Mouse (Mus musculus): ENCODE results near the gene Akap9.
"Not testable (repeated sequence)": the region's sequence is repeated elsewhere in the genome, so short reads cannot be mapped to it uniquely, and the experiment has no call there.

Gene Akap9

GRCm38 (mm10) chr5:3970936-3971335, 43.1 kb downstream of the Akap9 start:
- no peak for DNase-seq

GRCm38 (mm10) chr5:3973764-3974163, 45.9 kb downstream of the Akap9 start:
- DNase-seq: no peak

GRCm38 (mm10) chr5:3974896-3975295, 47.0 kb downstream of the Akap9 start:
- no peak for DNase-seq

DNA sequence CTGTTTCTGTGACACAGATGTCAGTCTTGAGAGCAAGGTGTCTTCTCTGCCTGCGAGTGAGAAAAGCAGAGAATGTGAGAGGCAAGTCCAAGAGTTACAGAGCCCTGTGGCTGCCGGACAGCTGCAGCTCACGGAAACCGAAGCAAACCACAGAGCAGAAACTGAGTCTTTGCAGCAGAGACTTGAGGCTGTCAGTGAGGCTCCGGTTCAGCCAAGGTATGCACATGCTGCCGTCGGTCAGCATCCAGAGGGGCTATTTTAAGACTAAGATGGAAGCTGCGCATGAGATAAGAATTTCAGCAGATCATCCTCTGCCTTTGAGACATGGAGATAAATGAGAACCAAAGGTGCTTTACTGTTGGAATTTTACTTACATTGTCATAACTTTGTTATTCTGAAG, 48.3 kb downstream of the Akap9 start:
- no peak for DNase-seq

- no peak for DNase-seq
These were observed 50.0 kb downstream of the Akap9 start for GRCm38 (mm10) chr5:3977904-3978303.

GRCm38 (mm10) chr5:3989608-3990007, 61.8 kb downstream of the Akap9 start:
- DNase-seq: no peak

DNA sequence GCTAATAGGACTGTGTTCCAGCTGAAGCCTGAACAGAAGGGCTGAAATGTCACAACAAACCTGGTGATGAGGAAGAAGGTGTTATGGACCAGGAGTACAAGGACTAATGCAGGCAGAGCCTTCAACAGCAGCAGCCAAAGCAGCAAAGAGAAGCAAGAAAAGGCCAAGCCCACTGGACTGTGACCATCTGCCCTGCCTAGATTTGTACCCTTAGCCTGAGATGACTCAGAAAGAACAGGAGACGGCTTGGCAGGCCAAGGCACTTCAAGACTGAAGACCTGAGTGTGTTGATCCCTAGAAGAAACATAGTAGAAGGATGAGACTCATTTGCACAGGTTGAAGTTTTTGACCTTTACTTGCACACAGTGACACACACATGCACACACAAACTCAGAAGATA, 62.6 kb downstream of the Akap9 start:
- no peak for DNase-seq

DNA sequence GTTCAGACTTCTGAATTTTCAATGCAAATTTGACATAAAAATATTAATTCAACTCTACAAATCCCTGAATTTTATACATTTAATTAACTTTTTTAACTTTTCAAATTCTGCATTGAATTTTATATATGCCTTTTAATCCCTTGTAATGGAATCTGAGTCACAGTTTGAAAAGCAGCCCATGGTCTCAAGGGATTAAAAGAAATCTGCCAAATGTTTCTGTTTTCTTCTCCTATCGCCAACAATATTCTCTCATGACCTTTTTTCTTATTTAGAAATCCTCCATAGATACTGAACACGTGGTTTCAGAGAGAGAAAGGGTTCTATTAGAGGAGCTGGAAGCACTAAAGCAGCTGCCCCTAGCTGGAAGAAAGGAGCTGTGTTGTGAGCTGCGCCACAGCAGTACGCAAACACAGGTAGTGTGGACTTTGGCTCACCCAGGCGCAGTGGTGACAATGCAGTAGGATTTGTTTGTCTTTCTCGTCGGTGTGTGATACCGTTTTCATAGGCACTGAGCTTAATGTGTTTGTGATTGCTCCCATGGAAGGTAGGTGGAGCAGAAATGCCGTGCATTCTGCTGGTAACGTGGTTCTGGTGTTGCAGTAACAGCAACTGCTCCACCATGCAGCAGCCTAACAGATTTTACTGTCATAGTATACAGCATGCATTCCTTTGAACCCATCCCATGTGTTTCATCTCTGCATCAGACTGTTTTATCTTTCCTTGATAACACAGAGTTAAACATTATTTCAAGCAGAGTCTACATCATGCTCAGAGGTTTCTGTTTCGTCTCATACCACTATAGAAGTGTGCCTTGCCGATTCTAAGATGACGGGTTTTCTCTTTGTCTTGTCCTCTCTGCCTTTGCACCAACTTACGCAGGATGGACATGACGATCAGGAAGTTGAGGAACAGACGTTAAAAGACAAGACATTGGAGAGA, 76.9 kb downstream of the Akap9 start:
- DNase-seq: no peak

- no peak for DNase-seq
These were observed 78.8 kb downstream of the Akap9 start for GRCm38 (mm10) chr5:4006606-4007005.

GRCm38 (mm10) chr5:4008266-4008665, 80.4 kb downstream of the Akap9 start:
- DNase-seq: no peak

- no peak for DNase-seq
These were observed 81.7 kb downstream of the Akap9 start for GRCm38 (mm10) chr5:4009540-4009939.

DNA sequence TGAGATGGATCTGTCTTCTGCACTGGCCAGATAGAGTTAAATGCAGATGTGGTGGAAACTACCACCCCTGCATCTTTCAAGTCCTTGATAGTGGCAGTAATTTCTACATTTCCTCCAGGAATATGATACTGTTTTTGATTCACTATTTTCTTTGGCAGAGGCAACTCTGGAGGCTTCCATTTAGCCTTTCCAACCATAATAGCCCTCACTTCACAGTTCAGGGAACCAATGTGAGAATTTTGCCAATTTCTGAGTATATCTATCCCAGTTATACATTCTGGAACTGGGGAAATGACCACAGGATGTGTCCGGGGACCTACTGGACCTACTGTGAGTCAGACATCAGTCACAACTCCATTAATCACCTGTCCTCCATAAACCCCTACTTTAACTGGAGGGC, 89.8 kb downstream of the Akap9 start:
- not testable (repeated sequence) for DNase-seq

DNA sequence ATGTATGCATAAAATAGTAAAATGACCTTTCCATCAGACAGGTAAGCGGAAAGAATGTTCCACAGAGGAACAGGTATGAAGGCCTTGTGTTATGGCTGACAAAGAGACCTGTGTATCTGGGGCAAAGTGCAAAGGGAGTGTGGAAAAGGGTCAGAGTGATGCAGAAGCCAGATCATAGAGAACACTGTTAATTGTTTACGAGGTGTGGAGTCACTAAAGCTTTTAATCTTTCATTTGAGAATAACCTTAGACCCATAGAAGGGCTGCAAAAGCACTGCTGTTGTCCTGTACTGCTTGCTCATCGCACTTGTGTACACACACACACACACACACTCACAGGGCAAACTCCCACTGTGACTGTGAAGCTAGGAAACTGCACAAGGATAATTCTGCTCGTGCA, 91.5 kb downstream of the Akap9 start:
- no peak for DNase-seq

DNA sequence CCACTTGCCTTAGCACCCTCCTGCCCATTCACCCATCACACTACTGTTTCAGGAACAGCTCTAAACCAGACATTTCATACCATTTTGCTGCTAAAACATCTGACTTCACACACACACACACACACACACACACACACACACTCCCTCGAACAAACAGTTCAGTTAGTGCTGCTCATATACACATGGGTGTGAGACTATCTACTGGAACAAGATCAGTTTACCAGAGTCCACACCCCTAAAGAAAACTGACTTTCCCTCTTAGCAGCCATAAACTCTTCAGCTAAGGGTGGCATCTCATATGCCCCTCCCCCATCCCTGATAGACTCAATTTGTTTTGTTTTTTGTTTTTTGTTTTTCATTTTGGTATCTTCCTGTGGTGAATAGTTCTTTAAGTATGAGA, 92.2 kb downstream of the Akap9 start:
- DNase-seq: no peak

- no peak for DNase-seq
These were observed 95.3 kb downstream of the Akap9 start for GRCm38 (mm10) chr5:4023186-4023585.

DNA sequence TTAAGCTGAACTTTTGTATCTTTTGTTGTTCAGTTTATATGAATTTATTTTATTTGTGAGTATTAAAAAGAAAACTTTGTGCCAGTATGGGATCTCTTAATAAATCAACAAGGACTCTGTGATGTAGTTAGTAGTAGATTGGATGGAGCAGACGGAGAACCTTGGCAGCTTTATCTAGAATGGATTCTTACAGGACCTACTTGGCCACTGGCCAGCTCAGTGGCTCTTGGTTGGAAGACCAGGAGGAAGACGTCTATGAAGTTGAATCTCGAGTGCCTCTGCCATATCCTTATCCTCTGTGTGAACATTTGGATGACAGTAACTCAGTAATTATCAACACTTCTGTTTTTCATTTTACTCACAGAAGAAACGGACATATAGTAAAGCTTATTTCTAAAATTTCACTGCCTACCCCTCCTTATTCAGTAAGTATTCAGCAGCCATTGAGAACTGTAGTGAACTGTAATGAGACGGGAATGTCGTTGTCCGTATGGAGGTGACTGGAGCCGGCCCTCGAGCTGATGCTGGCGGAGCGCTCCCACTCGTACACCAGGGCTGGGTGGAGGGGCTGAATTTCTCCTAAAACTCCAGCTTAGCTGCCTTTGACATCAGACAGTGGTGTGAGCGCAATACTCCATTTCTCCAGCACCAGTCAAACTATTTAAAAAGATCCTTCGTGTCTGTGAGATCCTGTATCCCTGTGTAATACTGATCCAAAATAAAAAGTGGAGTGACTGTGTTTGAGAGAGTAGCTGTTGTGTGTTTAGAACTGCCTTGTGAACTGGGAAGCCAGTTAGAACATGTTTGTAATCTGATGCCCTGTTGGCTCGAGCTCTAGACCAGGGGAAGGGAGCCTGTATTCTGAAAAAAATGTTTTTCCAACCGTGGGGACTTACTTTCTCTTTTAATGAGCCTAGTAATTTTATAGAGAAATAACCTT, 96.2 kb downstream of the Akap9 start:
- DNase-seq: no peak

DNA sequence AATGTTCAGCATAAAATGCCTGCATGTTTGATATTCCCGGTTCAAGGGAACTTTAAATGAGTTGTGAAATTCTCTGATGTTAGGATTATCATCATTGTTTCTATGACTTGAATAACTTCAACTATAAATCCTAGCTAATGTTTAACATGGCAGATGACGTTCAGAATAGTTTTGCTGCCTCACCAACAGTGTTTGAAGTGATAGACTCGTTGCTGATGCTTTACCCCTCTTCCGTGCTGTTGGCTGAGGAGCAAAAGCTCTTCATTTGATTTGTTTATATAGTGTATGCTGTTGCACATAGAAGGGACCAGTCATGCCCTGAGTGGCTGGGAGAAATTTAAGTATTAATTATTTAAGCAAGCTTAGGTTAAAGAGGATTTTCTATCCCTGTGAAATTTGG, 96.9 kb downstream of the Akap9 start:
- DNase-seq: no peak

GRCm38 (mm10) chr5:4026336-4026735, 98.5 kb downstream of the Akap9 start:
- DNase-seq: not testable (repeated sequence)

GRCm38 (mm10) chr5:4028486-4029173, 100.8 kb downstream of the Akap9 start:
- DNase-seq: no peak

GRCm38 (mm10) chr5:4031846-4032245, 104.0 kb downstream of the Akap9 start:
- no peak for DNase-seq

- DNase-seq: no peak
These were observed 108.8 kb downstream of the Akap9 start for GRCm38 (mm10) chr5:4036686-4037085.

GRCm38 (mm10) chr5:4039351-4039750, 111.5 kb downstream of the Akap9 start:
- no peak for DNase-seq

DNA sequence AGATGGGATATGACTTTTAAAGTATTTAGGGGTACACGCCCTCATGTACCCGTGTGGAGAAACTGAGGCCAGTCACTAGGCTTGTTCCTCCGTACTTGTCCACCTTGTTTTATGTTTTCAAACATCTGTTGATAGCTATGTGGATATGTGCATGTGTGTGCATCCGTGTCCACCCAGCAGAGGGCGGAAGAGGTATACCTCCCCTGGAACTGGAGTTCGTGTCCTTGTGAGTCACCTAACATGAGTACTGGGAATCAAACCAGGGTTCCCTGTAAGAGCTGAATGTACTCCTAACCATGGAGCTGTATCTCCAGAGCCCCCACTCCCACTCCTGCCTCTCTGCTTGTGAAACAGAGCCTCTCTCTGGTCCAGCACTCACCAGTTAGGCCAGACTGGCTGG, 112.5 kb downstream of the Akap9 start:
- DNase-seq: no peak

All from right cerebral cortex, adult 18-20 months (tissue).